Mouse (Mus musculus) embryonic facial prominence, embryonic 13.5 days (tissue): ENCODE results near the gene Hormad2. TPM values are rescaled to one million over a fixed set of nuclear protein-coding genes. Genes with fewer than 3 reads are reported as not detected.

Experiments used
- ATAC-seq: fragments of 200-750 bp; cut with Nextera tagmentation; 2 replicates; pipeline ENCODE4 v1.8.0; 2017; ENCODE audit warnings: low read depth; ENCODE audit not compliant: insufficient number of reproducible peaks, insufficient read depth, low FRiP score, low TSS enrichment
- H3K27ac ChIP-seq: fragments of 300-500 bp; sonication (generic); 2 replicates; pipeline ENCODE4 v1.5.1; 2015; ENCODE audit warnings: moderate library complexity, mild to moderate bottlenecking, inconsistent platforms
- H3K27me3 ChIP-seq: fragments of 300-500 bp; sonication (generic); 2 replicates; pipeline ENCODE4 v1.6.1; 2015; ENCODE audit warnings: mild to moderate bottlenecking, inconsistent platforms
- H3K36me3 ChIP-seq: fragments of 300-500 bp; sonication (generic); 2 replicates; pipeline ENCODE4 v1.6.1; 2015; ENCODE audit warnings: mild to moderate bottlenecking, inconsistent platforms
- H3K4me1 ChIP-seq: fragments of 300-500 bp; sonication (generic); 2 replicates; pipeline ENCODE4 v1.6.1; 2015; ENCODE audit warnings: inconsistent platforms
- H3K4me2 ChIP-seq: fragments of 300-500 bp; sonication (generic); 2 replicates; pipeline ENCODE4 v1.6.1; 2015; ENCODE audit warnings: moderate library complexity, mild to moderate bottlenecking, inconsistent platforms
- H3K4me3 ChIP-seq: fragments of 300-500 bp; sonication (generic); 2 replicates; pipeline ENCODE4 v1.5.1; 2015; ENCODE audit warnings: mild to moderate bottlenecking, inconsistent platforms
- H3K9ac ChIP-seq: fragments of 300-500 bp; sonication (generic); 2 replicates; pipeline ENCODE4 v1.6.1; 2015; ENCODE audit warnings: mild to moderate bottlenecking, inconsistent platforms
- H3K9me3 ChIP-seq: fragments of 300-500 bp; sonication (generic); 2 replicates; pipeline ENCODE4 v1.6.1; 2016; ENCODE audit warnings: inconsistent platforms
- WGBS: fragments of 180-500 bp; shearing (Covaris S2); methylation state at CpG from one replicate; pipeline ENCODE4 v1.1.7; 2015; ENCODE audit warnings: mixed read lengths; 5-methylcytosine and 5-hydroxymethylcytosine counted together
- polyA plus RNA-seq: library from polyadenylated mRNA; unstranded; fragments of >200 nt; fragmentation: Nextera tagmentation; extraction: Ambion mirVana; gene quantifications from 2 replicates; pipeline ENCODE4 v1.2.1, GENCODE M21; 2015

The Hormad2 gene
- polyA plus RNA-seq, 1 experiment from 2014 or later = not detected

- H3K27ac ChIP-seq = peak overlapping the region; percentile 88; the same call in 1 of the 2 replicates
- WGBS = 74% methylated on average over 4 of the region's 4 CpGs
- no peak overlapping the region for H3K4me3 ChIP-seq
Observed at GRCm38 (mm10) chr11:4309613-4310012, 131.3 kb downstream of the Hormad2 start.

GRCm38 (mm10) chr11:4308514-4309450 lies 132.1 kb downstream of the Hormad2 start:
- H3K9me3 ChIP-seq = no peaks in the 10 kb centered on the region
- H3K9ac ChIP-seq = no peak overlapping the region
- peak overlapping the region; percentile 20 for H3K4me3 ChIP-seq
- no peaks in the 10 kb centered on the region for H3K36me3 ChIP-seq
- 12% methylated on average over 25 of the region's 25 CpGs for WGBS
- peak; percentile 77 for ATAC-seq
- H3K27ac ChIP-seq = peak overlapping the region; percentile 88
- H3K4me2 ChIP-seq = peak overlapping the region; percentile 53
- H3K27me3 ChIP-seq = peaks cover 2% of the 10 kb centered on the region; the same call in 1 of the 2 replicates
- peaks cover 40% of the 10 kb centered on the region for H3K4me1 ChIP-seq

More at GRCm38 (mm10) chr11:4309613-4310012, 131.3 kb downstream of the Hormad2 start:
- Histone ChIP-seq H3K4me2 (no peak overlapping the region), H3K4me1 (peaks cover 34% of the 10 kb centered on the region), H3K9ac (no peak overlapping the region), H3K27me3 (peaks cover 7% of the 10 kb centered on the region; the same call in 1 of the 2 replicates), H3K9me3 (no peaks in the 10 kb centered on the region), H3K36me3 (no peaks in the 10 kb centered on the region)
- ATAC-seq = no peak

- WGBS = 1% methylated on average over 6 of the region's 6 CpGs
Observed at GRCm38 (mm10) chr11:4308060-4308513, 132.8 kb downstream of the Hormad2 start.

GRCm38 (mm10) chr11:4306086-4306485 lies 134.8 kb downstream of the Hormad2 start:
- Histone ChIP-seq H3K27ac (no peak overlapping the region), H3K4me1 (peaks cover 57% of the 10 kb centered on the region), H3K4me2 (no peak overlapping the region), H3K9me3 (no peaks in the 10 kb centered on the region), H3K36me3 (no peaks in the 10 kb centered on the region), H3K27me3 (no peaks in the 10 kb centered on the region), H3K9ac (no peak overlapping the region), H3K4me3 (no peak overlapping the region)
- 46% methylated on average over 2 of the region's 2 CpGs for WGBS
- no peak for ATAC-seq

More at GRCm38 (mm10) chr11:4308060-4308513, 132.8 kb downstream of the Hormad2 start:
- Histone ChIP-seq H3K27me3 (no peaks in the 10 kb centered on the region), H3K36me3 (no peaks in the 10 kb centered on the region), H3K4me3 (no peak overlapping the region), H3K4me2 (peak overlapping the region; percentile 53), H3K27ac (peak overlapping the region; percentile 88), H3K4me1 (peaks cover 44% of the 10 kb centered on the region), H3K9me3 (no peaks in the 10 kb centered on the region), H3K9ac (no peak overlapping the region)
- no peak for ATAC-seq

GRCm38 (mm10) chr11:4305090-4305489 lies 135.8 kb downstream of the Hormad2 start:
- Histone ChIP-seq H3K9me3 (no peaks in the 10 kb centered on the region), H3K27me3 (no peaks in the 10 kb centered on the region), H3K9ac (no peak overlapping the region), H3K4me3 (no peak overlapping the region), H3K36me3 (no peaks in the 10 kb centered on the region), H3K4me1 (peaks cover 54% of the 10 kb centered on the region), H3K4me2 (no peak overlapping the region), H3K27ac (no peak overlapping the region)
- 85% methylated on average over 4 of the region's 4 CpGs for whole genome bisulfite sequencing
- no peak for ATAC-seq

- Histone ChIP-seq H3K27me3 (no peaks in the 10 kb centered on the region), H3K36me3 (no peaks in the 10 kb centered on the region), H3K4me2 (no peak overlapping the region), H3K4me1 (peaks cover 56% of the 10 kb centered on the region), H3K9me3 (no peaks in the 10 kb centered on the region), H3K9ac (no peak overlapping the region), H3K4me3 (no peak overlapping the region), H3K27ac (no peak overlapping the region)
- no peak for ATAC-seq
- 68% methylated on average over 4 of the region's 4 CpGs for WGBS
Observed at GRCm38 (mm10) chr11:4304203-4304602, 136.7 kb downstream of the Hormad2 start.

GRCm38 (mm10) chr11:4303033-4303432 lies 137.9 kb downstream of the Hormad2 start:
- no peak for ATAC-seq
- Histone ChIP-seq H3K4me1 (peaks cover 50% of the 10 kb centered on the region), H3K4me3 (no peak overlapping the region), H3K27me3 (no peaks in the 10 kb centered on the region), H3K4me2 (0 out of 2 replicates have a peak overlapping the region, but pooled peaks have one; percentile 0), H3K9ac (no peak overlapping the region), H3K9me3 (no peaks in the 10 kb centered on the region), H3K36me3 (no peaks in the 10 kb centered on the region), H3K27ac (peak overlapping the region; percentile 77)
- 46% methylated on average over 9 of the region's 9 CpGs for WGBS

- peak overlapping the region; percentile 77 for H3K27ac ChIP-seq
- WGBS = 8% methylated on average over 5 of the region's 5 CpGs
- no peaks in the 10 kb centered on the region for H3K36me3 ChIP-seq
- H3K4me1 ChIP-seq = peaks cover 46% of the 10 kb centered on the region
- H3K4me3 ChIP-seq = no peak overlapping the region
- H3K4me2 ChIP-seq = peak overlapping the region; percentile 0; the same call in 1 of the 2 replicates
- H3K9me3 ChIP-seq = no peaks in the 10 kb centered on the region
- no peak for ATAC-seq
- no peaks in the 10 kb centered on the region for H3K27me3 ChIP-seq
- peak overlapping the region; percentile 32; the same call in 1 of the 2 replicates for H3K9ac ChIP-seq
Observed at GRCm38 (mm10) chr11:4302363-4302913, 138.5 kb downstream of the Hormad2 start.

GRCm38 (mm10) chr11:4300683-4301082 lies 140.2 kb downstream of the Hormad2 start:
- Histone ChIP-seq H3K9me3 (no peaks in the 10 kb centered on the region), H3K9ac (no peak overlapping the region), H3K4me1 (peaks cover 42% of the 10 kb centered on the region), H3K27me3 (no peaks in the 10 kb centered on the region), H3K36me3 (no peaks in the 10 kb centered on the region), H3K4me3 (no peak overlapping the region), H3K4me2 (no peak overlapping the region), H3K27ac (no peak overlapping the region)
- no peak for ATAC-seq
- WGBS = 75% methylated on average over 3 of the region's 3 CpGs

- Histone ChIP-seq H3K27ac (no peak overlapping the region), H3K9me3 (no peaks in the 10 kb centered on the region), H3K27me3 (peaks cover 1% of the 10 kb centered on the region; the same call in 1 of the 2 replicates), H3K36me3 (no peaks in the 10 kb centered on the region), H3K4me2 (no peak overlapping the region), H3K9ac (no peak overlapping the region), H3K4me1 (peaks cover 43% of the 10 kb centered on the region), H3K4me3 (no peak overlapping the region)
- no peak for ATAC-seq
- 63% methylated on average over 14 of the region's 14 CpGs for WGBS
Observed at GRCm38 (mm10) chr11:4299735-4300474, 141.0 kb downstream of the Hormad2 start.

GRCm38 (mm10) chr11:4299191-4299590 lies 141.7 kb downstream of the Hormad2 start:
- H3K36me3 ChIP-seq = no peaks in the 10 kb centered on the region
- no peak overlapping the region for H3K4me2 ChIP-seq
- no peak overlapping the region for H3K27ac ChIP-seq
- WGBS = 31% methylated on average over 12 of the region's 12 CpGs
- H3K4me3 ChIP-seq = no peak overlapping the region
- H3K4me1 ChIP-seq = peaks cover 41% of the 10 kb centered on the region
- H3K27me3 ChIP-seq = peaks cover 4% of the 10 kb centered on the region; the same call in 1 of the 2 replicates
- H3K9me3 ChIP-seq = no peaks in the 10 kb centered on the region
- ATAC-seq = no peak
- H3K9ac ChIP-seq = no peak overlapping the region
